Mouse (Mus musculus) small intestine, adult 2 months (tissue): ENCODE results near the gene Mndal. TPM values are rescaled to one million over a fixed set of nuclear protein-coding genes. Genes with fewer than 3 reads are reported as not detected.
"Not testable (repeated sequence)": the region's sequence is repeated elsewhere in the genome, so short reads cannot be mapped to it uniquely, and the experiment has no call there.

ENCODE experiments used
- H3K27ac ChIP-seq: fragments of 200-500 bp; 2 replicates; pipeline ENCODE4 v1.5.1; 2012; ENCODE audit warnings: low read depth, low read length, control low read depth, inconsistent platforms; ENCODE audit not compliant: insufficient read depth
- H3K27me3 ChIP-seq: fragments of 200-500 bp; 2 replicates; pipeline ENCODE4 v1.6.1; 2012; ENCODE audit warnings: mild to moderate bottlenecking, moderate library complexity, low read length, inconsistent platforms; ENCODE audit not compliant: control insufficient read depth, insufficient read depth
- H3K36me3 ChIP-seq: fragments of 200-500 bp; 2 replicates; pipeline ENCODE4 v1.6.1; 2012; ENCODE audit warnings: mild to moderate bottlenecking, low read length, control low read depth, inconsistent platforms; ENCODE audit not compliant: control insufficient read depth, insufficient read depth
- H3K4me1 ChIP-seq: fragments of 200-500 bp; 2 replicates; pipeline ENCODE4 v1.6.1; 2012; ENCODE audit warnings: low read length, inconsistent platforms, mixed read lengths; ENCODE audit not compliant: control insufficient read depth, insufficient read depth, insufficient read length
- H3K4me3 ChIP-seq: fragments of 200-500 bp; 2 replicates; pipeline ENCODE4 v1.5.1; 2012; ENCODE audit warnings: low read depth, mild to moderate bottlenecking, control low read depth, inconsistent platforms, low read length, moderate library complexity
- CTCF ChIP-seq: fragments of 200-500 bp; IDR thresholded peaks from 2 replicates; pipeline ENCODE4 v1.5.1; 2012; ENCODE audit warnings: low read depth, mild to moderate bottlenecking, control low read depth, inconsistent platforms, low read length, moderate library complexity, mixed read lengths; ENCODE audit not compliant: insufficient replicate concordance, insufficient read length; ENCODE audit errors: extremely low read depth
- POLR2A ChIP-seq: fragments of 200-500 bp; IDR thresholded peaks from 2 replicates; pipeline ENCODE4 v1.6.1; 2012; ENCODE audit warnings: low read depth, mild to moderate bottlenecking, control low read depth, inconsistent platforms, low read length, moderate library complexity
- WGBS: fragments of 180-500 bp; shearing (Covaris S2); methylation state at CpG from one replicate; pipeline ENCODE4 v1.1.7; 2018; 5-methylcytosine and 5-hydroxymethylcytosine counted together
- polyA plus RNA-seq: library from polyadenylated mRNA; depleted of rRNA; stranded (reverse); fragments of >200 nt; gene quantifications from 2 replicates; pipeline ENCODE4 v1.2.3, GENCODE M21; 2012

The Mndal gene
- polyA plus RNA-seq, 1 experiment, result 0.33 TPM

GRCm38 (mm10) chr1:173955071-173955796, 12.9 kb upstream of the Mndal start:
- Histone ChIP-seq H3K4me3 (no peak overlapping the region), H3K36me3 (no peaks in the 10 kb centered on the region)
- WGBS, result 61% methylated on average over 2 of the region's 2 CpGs

GRCm38 (mm10) chr1:173953563-173953962, 11.3 kb upstream of the Mndal start:
- Histone ChIP-seq H3K4me3 (no peak overlapping the region), H3K36me3 (no peaks in the 10 kb centered on the region), H3K27ac (no peak overlapping the region), H3K4me1 (no peaks in the 10 kb centered on the region), H3K27me3 (peaks cover 3% of the 10 kb centered on the region; the same call in 1 of the 2 replicates)
- WGBS, result 38% methylated on average over 1 of the region's 1 CpGs
- TF ChIP-seq POLR2A (no peak), CTCF (no peak)

More at GRCm38 (mm10) chr1:173955071-173955796, 12.9 kb upstream of the Mndal start:
- peaks cover 3% of the 10 kb centered on the region; the same call in 1 of the 2 replicates for H3K27me3 ChIP-seq
- no peaks in the 10 kb centered on the region for H3K4me1 ChIP-seq
- TF ChIP-seq CTCF (no peak), POLR2A (no peak)
- no peak overlapping the region for H3K27ac ChIP-seq

GRCm38 (mm10) chr1:173949044-173949443, 6.8 kb upstream of the Mndal start:
- not testable (repeated sequence) for H3K4me3 ChIP-seq, H3K27ac ChIP-seq
- 71% methylated on average over 2 of the region's 2 CpGs for WGBS

GRCm38 (mm10) chr1:173942780-173943066, 432 bp upstream of the Mndal start:
- H3K4me1 ChIP-seq, H3K4me3 ChIP-seq, H3K27me3 ChIP-seq, H3K36me3 ChIP-seq: not testable (repeated sequence)
- peak overlapping the region; percentile 49; the same call in 1 of the 2 replicates for H3K27ac ChIP-seq

More at GRCm38 (mm10) chr1:173949044-173949443, 6.8 kb upstream of the Mndal start:
- H3K4me1 ChIP-seq, H3K36me3 ChIP-seq, H3K27me3 ChIP-seq: not testable (repeated sequence)

GRCm38 (mm10) chr1:173941522-173941921, 769 bp downstream of the Mndal start:
- 45% methylated on average over 2 of the region's 2 CpGs for WGBS
- H3K27me3 ChIP-seq, H3K36me3 ChIP-seq, H3K27ac ChIP-seq, H3K4me1 ChIP-seq, H3K4me3 ChIP-seq: not testable (repeated sequence)

- not testable (repeated sequence) for H3K4me1 ChIP-seq, H3K27ac ChIP-seq, H3K36me3 ChIP-seq, H3K27me3 ChIP-seq, H3K4me3 ChIP-seq
- WGBS, result 67% methylated on average over 3 of the region's 3 CpGs
These were observed 23.0 kb downstream of the Mndal start for GRCm38 (mm10) chr1:173919279-173919678.

- no peak overlapping the region for H3K27ac ChIP-seq
- no peak overlapping the region for H3K4me3 ChIP-seq
- 91% methylated on average over 2 of the region's 2 CpGs for WGBS
- no peaks in the 10 kb centered on the region for H3K36me3 ChIP-seq
- TF ChIP-seq POLR2A, result no peak
- no peak for TF ChIP-seq CTCF
- H3K4me1 ChIP-seq, result no peaks in the 10 kb centered on the region
- no peaks in the 10 kb centered on the region for H3K27me3 ChIP-seq
These were observed 27.7 kb downstream of the Mndal start for GRCm38 (mm10) chr1:173914559-173914958.

- H3K4me1 ChIP-seq, H3K27ac ChIP-seq: not testable (repeated sequence)
These were observed 29.0 kb downstream of the Mndal start for GRCm38 (mm10) chr1:173913256-173913791.

GRCm38 (mm10) chr1:173912548-173913255, 29.6 kb downstream of the Mndal start, which contains the start of gene Ifi211:
TSS of gene Ifi211 (minus strand) at chr1:173913046.
- H3K4me1 ChIP-seq, H3K27me3 ChIP-seq, H3K36me3 ChIP-seq, H3K4me3 ChIP-seq: not testable (repeated sequence)
- WGBS, result 56% methylated on average over 6 of the region's 6 CpGs
- peak within 1 kb of the TSS; percentile 46; the same call in 1 of the 2 replicates for H3K27ac ChIP-seq

More at GRCm38 (mm10) chr1:173913256-173913791, 29.0 kb downstream of the Mndal start:
- not testable (repeated sequence) for H3K4me3 ChIP-seq, H3K27me3 ChIP-seq, H3K36me3 ChIP-seq
